Mouse (Mus musculus) embryonic facial prominence, embryonic 13.5 days (tissue): ENCODE results near the gene Gabarapl1. TPM values are rescaled to one million over a fixed set of nuclear protein-coding genes. Genes with fewer than 3 reads are reported as not detected.
"Not testable (repeated sequence)": the region's sequence is repeated elsewhere in the genome, so short reads cannot be mapped to it uniquely, and the experiment has no call there.

Experiments used
- ATAC-seq: fragments of 200-750 bp; cut with Nextera tagmentation; 2 replicates; pipeline ENCODE4 v1.8.0; 2017; ENCODE audit warnings: low read depth; ENCODE audit not compliant: insufficient number of reproducible peaks, insufficient read depth, low FRiP score, low TSS enrichment
- H3K27ac ChIP-seq: fragments of 300-500 bp; sonication (generic); 2 replicates; pipeline ENCODE4 v1.5.1; 2015; ENCODE audit warnings: moderate library complexity, mild to moderate bottlenecking, inconsistent platforms
- H3K27me3 ChIP-seq: fragments of 300-500 bp; sonication (generic); 2 replicates; pipeline ENCODE4 v1.6.1; 2015; ENCODE audit warnings: mild to moderate bottlenecking, inconsistent platforms
- H3K36me3 ChIP-seq: fragments of 300-500 bp; sonication (generic); 2 replicates; pipeline ENCODE4 v1.6.1; 2015; ENCODE audit warnings: mild to moderate bottlenecking, inconsistent platforms
- H3K4me1 ChIP-seq: fragments of 300-500 bp; sonication (generic); 2 replicates; pipeline ENCODE4 v1.6.1; 2015; ENCODE audit warnings: inconsistent platforms
- H3K4me2 ChIP-seq: fragments of 300-500 bp; sonication (generic); 2 replicates; pipeline ENCODE4 v1.6.1; 2015; ENCODE audit warnings: moderate library complexity, mild to moderate bottlenecking, inconsistent platforms
- H3K4me3 ChIP-seq: fragments of 300-500 bp; sonication (generic); 2 replicates; pipeline ENCODE4 v1.5.1; 2015; ENCODE audit warnings: mild to moderate bottlenecking, inconsistent platforms
- H3K9ac ChIP-seq: fragments of 300-500 bp; sonication (generic); 2 replicates; pipeline ENCODE4 v1.6.1; 2015; ENCODE audit warnings: mild to moderate bottlenecking, inconsistent platforms
- H3K9me3 ChIP-seq: fragments of 300-500 bp; sonication (generic); 2 replicates; pipeline ENCODE4 v1.6.1; 2016; ENCODE audit warnings: inconsistent platforms
- WGBS: fragments of 180-500 bp; shearing (Covaris S2); methylation state at CpG from one replicate; pipeline ENCODE4 v1.1.7; 2015; ENCODE audit warnings: mixed read lengths; 5-methylcytosine and 5-hydroxymethylcytosine counted together
- polyA plus RNA-seq: library from polyadenylated mRNA; unstranded; fragments of >200 nt; fragmentation: Nextera tagmentation; extraction: Ambion mirVana; gene quantifications from 2 replicates; pipeline ENCODE4 v1.2.1, GENCODE M21; 2015

Gene Gabarapl1
- 50.5 and 55.2 TPM in 2 replicates for polyA plus RNA-seq

DNA sequence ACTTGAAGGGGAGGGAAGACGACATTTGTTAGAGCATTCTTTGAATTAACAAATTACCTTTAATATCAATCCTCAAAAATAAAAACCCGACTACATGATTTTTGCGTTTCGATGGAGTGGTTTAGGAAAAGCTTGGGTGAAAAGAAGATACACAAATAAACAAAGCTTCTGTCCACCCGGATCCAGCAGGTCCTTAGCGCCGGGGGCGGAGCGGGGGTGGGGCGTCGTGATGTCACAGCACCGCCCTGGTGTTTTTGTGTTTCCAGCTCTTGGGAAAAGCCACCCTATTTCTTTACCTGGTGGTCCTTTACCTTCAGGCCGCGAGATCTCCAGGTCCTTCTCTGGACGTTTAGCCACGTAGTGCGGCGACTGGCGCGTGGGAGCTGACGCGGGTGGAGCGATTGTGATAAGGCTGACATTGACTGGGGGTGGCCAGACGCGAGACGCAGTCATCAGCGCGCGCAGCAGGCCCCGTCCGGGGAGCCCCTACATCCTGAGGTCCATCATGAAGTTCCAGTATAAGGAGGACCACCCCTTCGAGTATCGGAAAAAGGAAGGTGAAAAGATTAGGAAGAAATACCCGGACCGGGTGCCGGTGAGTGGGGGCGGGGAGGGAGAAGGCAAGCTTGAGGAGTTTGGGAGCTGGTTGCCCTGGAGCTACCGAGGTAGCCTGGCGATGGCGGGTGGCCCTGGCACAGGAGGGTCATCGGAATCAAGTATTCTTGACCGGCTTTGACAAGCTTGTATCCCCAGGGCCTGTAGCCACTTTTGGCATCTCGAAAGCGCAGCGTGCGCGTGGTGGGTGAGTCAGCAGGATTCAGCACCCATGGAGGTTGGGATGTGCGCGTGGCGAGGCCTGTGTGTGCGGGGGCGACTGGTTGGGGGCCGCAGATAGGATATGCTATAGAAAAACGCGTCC is at the start of gene Gabarapl1:
TSS of gene Gabarapl1 (plus strand) at position 219 of the 919 bp plus-strand sequence.
- Histone ChIP-seq H3K36me3 (0 out of 2 replicates have a peak, but pooled peaks cover 6% of the 10 kb centered on the region), H3K9ac (peak within 1 kb of the TSS; percentile 80), H3K27me3 (no peaks in the 10 kb centered on the region; the same call in 1 of the 2 replicates), H3K9me3 (no peaks in the 10 kb centered on the region), H3K4me2 (peak within 1 kb of the TSS; percentile 78), H3K4me3 (peak within 1 kb of the TSS; percentile 84), H3K27ac (no peak within 1 kb of the TSS), H3K4me1 (peaks cover 19% of the 10 kb centered on the region)
- 0 out of 2 replicates have a peak, but pooled peaks have one; percentile 77 for ATAC-seq
- under 1% methylated on average over 55 of the region's 55 CpGs for WGBS

GRCm38 (mm10) chr6:129494924-129495323 is 38.0 kb upstream of the Gabarapl1 start:
- no peaks in the 10 kb centered on the region for H3K4me1 ChIP-seq
- no peak overlapping the region for H3K4me2 ChIP-seq
- H3K9ac ChIP-seq: no peak overlapping the region
- no peaks in the 10 kb centered on the region for H3K9me3 ChIP-seq
- no peaks in the 10 kb centered on the region for H3K36me3 ChIP-seq
- no peak overlapping the region for H3K4me3 ChIP-seq
- ATAC-seq: no peak
- WGBS: 79% methylated on average over 4 of the region's 4 CpGs
- no peak overlapping the region for H3K27ac ChIP-seq
- H3K27me3 ChIP-seq: no peaks in the 10 kb centered on the region

GRCm38 (mm10) chr6:129497345-129498218 is 35.4 kb upstream of the Gabarapl1 start:
- H3K27ac ChIP-seq: no peak overlapping the region
- no peak overlapping the region for H3K4me3 ChIP-seq
- H3K4me1 ChIP-seq: no peaks in the 10 kb centered on the region
- no peaks in the 10 kb centered on the region for H3K9me3 ChIP-seq
- no peaks in the 10 kb centered on the region for H3K27me3 ChIP-seq
- 83% methylated on average over 3 of the region's 3 CpGs for WGBS
- H3K36me3 ChIP-seq: no peaks in the 10 kb centered on the region
- H3K9ac ChIP-seq: no peak overlapping the region
- ATAC-seq: no peak
- no peak overlapping the region for H3K4me2 ChIP-seq

- not testable (repeated sequence) for ATAC-seq, H3K9me3 ChIP-seq, H3K4me3 ChIP-seq, H3K27me3 ChIP-seq, H3K4me2 ChIP-seq, H3K36me3 ChIP-seq, H3K27ac ChIP-seq, H3K4me1 ChIP-seq, H3K9ac ChIP-seq
- WGBS: 80% methylated on average over 1 of the region's 1 CpGs
Observed at GRCm38 (mm10) chr6:129499516-129499915, 33.4 kb upstream of the Gabarapl1 start.

- WGBS: 78% methylated on average over 2 of the region's 2 CpGs
- no peaks in the 10 kb centered on the region for H3K36me3 ChIP-seq
- H3K9ac ChIP-seq: no peak overlapping the region
- H3K27me3 ChIP-seq: no peaks in the 10 kb centered on the region
- no peak overlapping the region for H3K4me3 ChIP-seq
- no peak overlapping the region for H3K4me2 ChIP-seq
- no peak for ATAC-seq
- H3K9me3 ChIP-seq: no peaks in the 10 kb centered on the region
- no peak overlapping the region for H3K27ac ChIP-seq
- H3K4me1 ChIP-seq: no peaks in the 10 kb centered on the region
Observed at GRCm38 (mm10) chr6:129503471-129503870, 29.5 kb upstream of the Gabarapl1 start.

GRCm38 (mm10) chr6:129507024-129507423 is 25.9 kb upstream of the Gabarapl1 start, which contains the start of gene Olr1:
Gene Olr1 (minus strand): TSS chr6:129507165.
- no peak within 1 kb of the TSS for H3K27ac ChIP-seq
- no peaks in the 10 kb centered on the region for H3K4me1 ChIP-seq
- no peak within 1 kb of the TSS for H3K9ac ChIP-seq
- no peaks in the 10 kb centered on the region for H3K36me3 ChIP-seq
- no peak within 1 kb of the TSS for H3K4me3 ChIP-seq
- H3K4me2 ChIP-seq: no peak within 1 kb of the TSS
- no peak for ATAC-seq
- no peaks in the 10 kb centered on the region for H3K9me3 ChIP-seq
- 78% methylated on average over 9 of the region's 9 CpGs for WGBS
- no peaks in the 10 kb centered on the region for H3K27me3 ChIP-seq

DNA sequence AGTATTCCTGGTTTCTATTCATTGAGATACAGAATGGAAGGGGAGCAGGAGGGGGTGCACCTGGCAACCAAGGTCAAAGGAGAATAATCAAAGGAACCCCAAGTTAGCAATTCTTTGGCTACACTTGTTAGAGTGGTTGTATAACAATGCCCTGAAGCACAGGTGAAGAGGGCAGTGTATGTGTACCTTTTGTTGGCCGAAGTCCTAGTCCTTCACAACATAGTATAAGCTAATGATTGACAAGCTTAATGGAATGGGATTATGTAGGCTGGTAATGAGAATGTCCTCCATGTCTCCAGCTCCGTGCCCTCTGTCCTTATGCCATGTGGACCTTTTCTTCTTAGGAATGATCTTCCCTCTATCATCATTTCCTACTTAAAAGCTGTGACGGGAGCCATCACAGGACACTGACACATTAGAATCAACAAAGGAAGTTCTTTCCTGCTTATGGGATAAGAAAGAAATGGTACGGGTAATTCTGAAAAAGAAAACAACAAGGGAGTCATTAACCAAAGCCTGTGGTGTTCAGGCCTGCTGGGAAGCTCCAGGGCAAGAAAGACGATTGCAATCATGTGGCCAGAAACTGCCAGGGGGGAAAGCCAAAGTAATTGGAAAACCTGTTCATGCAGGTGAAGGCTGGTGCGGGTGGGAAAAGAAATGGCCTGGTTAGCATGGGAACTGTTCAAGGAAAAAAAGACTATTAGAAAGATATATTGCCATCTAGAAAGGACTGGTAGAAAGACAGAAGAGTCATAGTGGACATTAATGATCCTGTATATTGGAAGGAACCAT is 22.6 kb upstream of the Gabarapl1 start:
- no peak overlapping the region for H3K9ac ChIP-seq
- no peak overlapping the region for H3K4me2 ChIP-seq
- H3K36me3 ChIP-seq: no peaks in the 10 kb centered on the region
- no peaks in the 10 kb centered on the region for H3K4me1 ChIP-seq
- H3K27ac ChIP-seq: no peak overlapping the region
- H3K27me3 ChIP-seq: no peaks in the 10 kb centered on the region
- H3K4me3 ChIP-seq: no peak overlapping the region
- 58% methylated on average over 6 of the region's 6 CpGs for WGBS
- ATAC-seq: no peak
- H3K9me3 ChIP-seq: no peaks in the 10 kb centered on the region

DNA sequence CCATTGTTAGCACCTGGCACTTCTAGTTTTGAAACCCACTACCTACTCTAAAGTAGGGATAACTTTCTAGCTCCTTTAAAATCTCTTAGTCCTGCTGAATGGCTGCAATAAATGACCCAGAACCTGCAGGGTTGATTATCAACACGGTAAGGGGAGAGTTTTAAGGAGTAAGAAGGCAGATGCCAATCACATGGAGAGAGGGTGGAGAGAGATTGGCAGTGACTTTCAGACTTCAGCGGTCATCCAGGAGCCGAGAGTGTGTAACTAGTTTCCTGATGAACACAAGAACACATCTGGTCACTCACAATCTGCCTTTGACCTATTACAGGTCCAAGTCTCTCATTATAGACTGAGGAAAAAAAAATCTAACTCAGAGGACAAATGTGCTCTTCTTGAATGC is 20.6 kb upstream of the Gabarapl1 start, which contains the start of gene Tmem52b:
TSS of gene Tmem52b (plus strand) at position 189 of the 400 bp plus-strand sequence.
- no peak for ATAC-seq
- Histone ChIP-seq H3K9me3 (no peaks in the 10 kb centered on the region), H3K4me1 (no peaks in the 10 kb centered on the region), H3K27me3 (no peaks in the 10 kb centered on the region), H3K27ac (no peak within 1 kb of the TSS), H3K9ac (no peak within 1 kb of the TSS), H3K4me2 (no peak within 1 kb of the TSS), H3K4me3 (no peak within 1 kb of the TSS), H3K36me3 (no peaks in the 10 kb centered on the region)
- 50% methylated on average over 3 of the region's 3 CpGs for WGBS

DNA sequence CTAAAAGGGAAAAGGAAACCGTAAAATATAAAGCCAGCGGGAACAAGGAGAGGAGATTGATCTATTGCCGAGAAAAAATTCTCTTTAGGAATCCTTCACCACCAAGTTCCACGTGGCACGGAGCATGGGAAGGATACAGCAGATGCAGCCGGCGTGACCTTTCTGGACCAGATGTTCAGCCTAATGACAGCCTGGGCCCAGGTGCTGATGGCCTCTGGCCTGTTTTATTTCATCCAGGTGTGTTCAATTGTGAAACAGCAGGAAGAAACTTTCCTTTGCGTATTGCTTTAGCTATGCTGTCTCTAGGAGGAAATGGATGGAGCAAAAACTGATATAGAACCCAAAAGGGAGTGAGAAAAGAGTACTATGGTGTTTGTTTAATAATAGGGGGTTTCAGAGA is 20.1 kb upstream of the Gabarapl1 start:
- H3K36me3 ChIP-seq: no peaks in the 10 kb centered on the region
- H3K27ac ChIP-seq: no peak overlapping the region
- H3K4me2 ChIP-seq: no peak overlapping the region
- no peaks in the 10 kb centered on the region for H3K9me3 ChIP-seq
- 44% methylated on average over 8 of the region's 8 CpGs for WGBS
- H3K4me3 ChIP-seq: no peak overlapping the region
- no peaks in the 10 kb centered on the region for H3K4me1 ChIP-seq
- no peak overlapping the region for H3K9ac ChIP-seq
- no peak for ATAC-seq
- H3K27me3 ChIP-seq: no peaks in the 10 kb centered on the region

DNA sequence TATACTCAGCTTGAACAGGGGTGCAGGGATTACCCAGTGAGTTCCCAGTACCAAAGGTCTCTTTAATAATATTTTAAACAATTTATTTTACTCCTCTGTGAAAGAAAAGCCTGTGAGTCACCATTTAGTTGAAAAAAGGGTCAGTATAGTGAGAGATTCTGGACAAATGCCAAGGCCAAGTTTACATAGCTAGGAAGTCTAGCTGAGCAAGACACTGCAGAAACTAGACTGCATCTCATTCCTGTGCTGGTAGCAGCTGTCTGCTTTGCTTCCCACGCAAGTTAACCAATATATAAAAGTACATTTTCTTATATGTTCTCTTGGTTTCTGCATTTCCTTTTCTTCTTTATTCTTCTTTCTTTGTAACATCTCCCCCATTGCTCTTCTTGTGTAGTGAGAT is 19.6 kb upstream of the Gabarapl1 start:
- H3K4me1 ChIP-seq: no peaks in the 10 kb centered on the region
- ATAC-seq: no peak
- WGBS: 81% methylated on average over 1 of the region's 1 CpGs
- no peaks in the 10 kb centered on the region for H3K27me3 ChIP-seq
- no peak overlapping the region for H3K4me2 ChIP-seq
- H3K36me3 ChIP-seq: no peaks in the 10 kb centered on the region
- no peak overlapping the region for H3K27ac ChIP-seq
- no peak overlapping the region for H3K4me3 ChIP-seq
- H3K9me3 ChIP-seq: no peaks in the 10 kb centered on the region
- H3K9ac ChIP-seq: no peak overlapping the region

GRCm38 (mm10) chr6:129514376-129514775 is 18.6 kb upstream of the Gabarapl1 start:
- Histone ChIP-seq H3K9me3 (no peaks in the 10 kb centered on the region), H3K4me3 (no peak overlapping the region), H3K27ac (no peak overlapping the region), H3K36me3 (no peaks in the 10 kb centered on the region), H3K27me3 (no peaks in the 10 kb centered on the region), H3K9ac (no peak overlapping the region), H3K4me1 (no peaks in the 10 kb centered on the region), H3K4me2 (no peak overlapping the region)
- ATAC-seq: no peak
- 62% methylated on average over 2 of the region's 2 CpGs for WGBS
